Mouse (Mus musculus) heart, embryonic 14.5 days (tissue): Measurements from ENCODE around the gene Khdc3. TPM values are rescaled to one million over a fixed set of nuclear protein-coding genes. Genes with fewer than 3 reads are reported as not detected.
A peak's percentile ranks its signal among the peaks of the same experiment; 100 is the strongest.

Experiments used
- ATAC-seq: fragments of 200-750 bp; cut with Nextera tagmentation; 2 replicates; pipeline ENCODE4 v1.8.0; 2017; ENCODE audit warnings: low read depth, moderate TSS enrichment; ENCODE audit not compliant: insufficient number of reproducible peaks, insufficient read depth, low FRiP score
- H3K27ac ChIP-seq, 2 experiments: fragments of 200-500 bp in 1 of 2; fragments of 300-500 bp in 1 of 2; sonication (generic) in 1 of 2; replicated peaks in 1 of 2; 2 replicates each; pipeline ENCODE4 v1.5.1; 2012 to 2014; ENCODE audit warnings: low read depth in 2 of 2, low read length in 2 of 2, control low read depth in 1 of 2, mild to moderate bottlenecking in 1 of 2, mixed read lengths in 1 of 2; ENCODE audit not compliant: control insufficient read depth in 1 of 2, insufficient read depth in 1 of 2
- H3K27me3 ChIP-seq: fragments of 300-500 bp; sonication (generic); 2 replicates; pipeline ENCODE4 v1.6.1; 2014; ENCODE audit warnings: mild to moderate bottlenecking, low read length, control low read depth; ENCODE audit not compliant: control insufficient read depth, insufficient read depth
- H3K36me3 ChIP-seq: fragments of 300-500 bp; sonication (generic); 2 replicates; pipeline ENCODE4 v1.6.1; 2014; ENCODE audit warnings: mild to moderate bottlenecking, control low read depth, low read length, mixed read lengths; ENCODE audit not compliant: control insufficient read depth, insufficient read depth
- H3K4me1 ChIP-seq, 2 experiments: fragments of 200-500 bp in 1 of 2; fragments of 300-500 bp in 1 of 2; sonication (generic) in 1 of 2; 2 replicates each; pipeline ENCODE4 v1.6.1; 2012 to 2014; ENCODE audit warnings: low read length in 2 of 2, control low read depth in 1 of 2, mixed read lengths in 1 of 2; ENCODE audit not compliant: control insufficient read depth in 2 of 2, insufficient read depth in 2 of 2
- H3K4me2 ChIP-seq: fragments of 300-500 bp; sonication (generic); 2 replicates; pipeline ENCODE4 v1.6.1; 2014; ENCODE audit warnings: mild to moderate bottlenecking, low read length
- H3K4me3 ChIP-seq, 2 experiments: fragments of 200-500 bp in 1 of 2; fragments of 300-500 bp in 1 of 2; sonication (generic) in 1 of 2; 2 replicates each; pipeline ENCODE4 v1.5.1; 2012 to 2014; ENCODE audit warnings: low read length in 2 of 2, mild to moderate bottlenecking in 2 of 2, control low read depth in 1 of 2, low read depth in 1 of 2, moderate library complexity in 1 of 2; ENCODE audit not compliant: control insufficient read depth in 1 of 2, insufficient read depth in 1 of 2
- H3K9ac ChIP-seq: fragments of 300-500 bp; sonication (generic); 2 replicates; pipeline ENCODE4 v1.6.1; 2014; ENCODE audit warnings: mild to moderate bottlenecking, low read length
- H3K9me3 ChIP-seq: fragments of 300-500 bp; sonication (generic); 2 replicates; pipeline ENCODE4 v1.6.1; 2016; ENCODE audit warnings: low read length, control low read depth; ENCODE audit not compliant: control insufficient read depth
- WGBS: fragments of 180-500 bp; shearing (Covaris S2); extraction: QIAGEN DNeasy Blood & Tissue Kit; methylation state at CpG from one replicate; pipeline ENCODE4 v1.1.7; 2014; 5-methylcytosine and 5-hydroxymethylcytosine counted together
- polyA plus RNA-seq: library from polyadenylated mRNA; unstranded; fragments of >200 nt; fragmentation: Nextera tagmentation; extraction: Ambion mirVana; gene quantifications from 2 replicates; pipeline ENCODE4 v1.2.1, GENCODE M21; 2014

The Khdc3 gene
- polyA plus RNA-seq, 1 experiment from 2014 or later = not detected

GRCm38 (mm10) chr9:73097898-73098297 is 3.7 kb upstream of the Khdc3 start:
- WGBS = 65% methylated on average over 2 of the region's 2 CpGs
- Histone ChIP-seq H3K4me2 (no peak overlapping the region), H3K9me3 (no peaks in the 10 kb centered on the region), H3K9ac (no peak overlapping the region), H3K36me3 (no peaks in the 10 kb centered on the region), H3K4me1 (peaks cover 0 to under 1% of the 10 kb centered on the region in 2 experiments; a peak in 1 of 4 replicates), H3K27ac (no peak overlapping the region), H3K4me3 (no peak overlapping the region), H3K27me3 (peaks cover 9% of the 10 kb centered on the region)
- no peak for ATAC-seq

GRCm38 (mm10) chr9:73102181-73102580 is 545 bp downstream of the Khdc3 start, which contains the start of gene Gm20509:
Gene Gm20509, plus strand, starts transcription at chr9:73102470.
- Histone ChIP-seq H3K4me2 (peak within 1 kb of the TSS; percentile 90), H3K9ac (peak within 1 kb of the TSS; percentile 54), H3K9me3 (no peaks in the 10 kb centered on the region), H3K4me1 (peaks cover 0 to 5% of the 10 kb centered on the region in 2 experiments; a peak in 1 of 4 replicates), H3K27ac (no peak within 1 kb of the TSS), H3K4me3 (peak within 1 kb of the TSS; percentile 47 to 51), H3K27me3 (peaks cover 28% of the 10 kb centered on the region), H3K36me3 (no peaks in the 10 kb centered on the region)
- no peak for ATAC-seq
- WGBS = 84% methylated on average over 4 of the region's 4 CpGs

GRCm38 (mm10) chr9:73103159-73103879 is 1.7 kb downstream of the Khdc3 start:
- ATAC-seq = peak; percentile 35; the same call in 1 of the 2 replicates
- H3K4me2 ChIP-seq = peak overlapping the region; percentile 90
- peak overlapping the region; percentile 54 for H3K9ac ChIP-seq
- H3K4me3 ChIP-seq = peak overlapping the region; percentile 47 to 51
- WGBS = 3% methylated on average over 60 of the region's 60 CpGs
- no peaks in the 10 kb centered on the region for H3K9me3 ChIP-seq
- peaks cover 0 to 5% of the 10 kb centered on the region in 2 experiments; a peak in 1 of 4 replicates for H3K4me1 ChIP-seq
- peaks cover 28% of the 10 kb centered on the region for H3K27me3 ChIP-seq
- H3K27ac ChIP-seq = no peak overlapping the region
- no peaks in the 10 kb centered on the region for H3K36me3 ChIP-seq

GRCm38 (mm10) chr9:73103880-73104198 is 2.2 kb downstream of the Khdc3 start:
- Histone ChIP-seq H3K27ac (no peak overlapping the region), H3K36me3 (no peaks in the 10 kb centered on the region), H3K27me3 (peaks cover 28% of the 10 kb centered on the region), H3K9me3 (no peaks in the 10 kb centered on the region), H3K4me1 (peaks cover 0 to 5% of the 10 kb centered on the region in 2 experiments; a peak in 1 of 4 replicates), H3K4me2 (peak overlapping the region; percentile 90), H3K4me3 (peak overlapping the region; percentile 47 to 51), H3K9ac (0 out of 2 replicates have a peak overlapping the region, but pooled peaks have one; percentile 54)
- ATAC-seq = 0 out of 2 replicates have a peak, but pooled peaks have one; percentile 17
- WGBS = 41% methylated on average over 5 of the region's 5 CpGs

- Histone ChIP-seq H3K27me3 (peaks cover 28% of the 10 kb centered on the region), H3K36me3 (no peaks in the 10 kb centered on the region), H3K9ac (no peak overlapping the region), H3K4me3 (no peak overlapping the region), H3K27ac (no peak overlapping the region), H3K9me3 (no peaks in the 10 kb centered on the region), H3K4me1 (peaks cover 0 to 5% of the 10 kb centered on the region in 2 experiments; a peak in 1 of 4 replicates), H3K4me2 (no peak overlapping the region)
- 56% methylated on average over 1 of the region's 1 CpGs for WGBS
- no peak for ATAC-seq
Observed at GRCm38 (mm10) chr9:73105141-73105540, 3.5 kb downstream of the Khdc3 start.

- ATAC-seq = no peak
- no peaks in the 10 kb centered on the region for H3K36me3 ChIP-seq
- no peaks in the 10 kb centered on the region for H3K9me3 ChIP-seq
- no peak overlapping the region for H3K4me3 ChIP-seq
- peaks cover 0 to 5% of the 10 kb centered on the region in 2 experiments; a peak in 1 of 4 replicates for H3K4me1 ChIP-seq
- no peak overlapping the region for H3K9ac ChIP-seq
- H3K27me3 ChIP-seq = peaks cover 28% of the 10 kb centered on the region
- H3K4me2 ChIP-seq = no peak overlapping the region
- H3K27ac ChIP-seq = no peak overlapping the region
Observed at GRCm38 (mm10) chr9:73105771-73106170, 4.1 kb downstream of the Khdc3 start.

- Histone ChIP-seq H3K27me3 (no peaks in the 10 kb centered on the region), H3K4me3 (peak within 1 kb of the TSS; percentile 76 to 97), H3K36me3 (peaks cover 32% of the 10 kb centered on the region), H3K9me3 (no peaks in the 10 kb centered on the region), H3K4me1 (peaks cover 0 to 9% of the 10 kb centered on the region in 2 experiments; a peak in 2 of 4 replicates), H3K4me2 (peak within 1 kb of the TSS; percentile 88), H3K27ac (peak within 1 kb of the TSS; percentile 48 to 68), H3K9ac (peak within 1 kb of the TSS; percentile 93)
- ATAC-seq = peak; percentile 87
- under 1% methylated on average over 64 of the region's 64 CpGs for WGBS
Observed at GRCm38 (mm10) chr9:73112919-73113906, 11.6 kb downstream of the Khdc3 start, which contains the start of gene Rsl24d1. Gene Rsl24d1, plus strand, starts transcription at chr9:73113426.
